Mouse (Mus musculus): ENCODE data around the gene Olfr228.
"Not testable (repeated sequence)": the region's sequence is repeated elsewhere in the genome, so short reads cannot be mapped to it uniquely, and the experiment has no call there.

Gene Olfr228

GRCm38 (mm10) chr2:86487286-86487685 lies at the start of gene Olfr228:
Gene Olfr228, minus strand, starts transcription at chr2:86487386.
- no peak for DNase-seq

- DNase-seq: peak in 1 of 2 experiments; percentile 10
Measured at GRCm38 (mm10) chr2:86530991-86531390, 43.8 kb upstream of the Olfr228 start.

- DNase-seq: no peak
Measured at GRCm38 (mm10) chr2:86508161-86508560, 21.0 kb upstream of the Olfr228 start, which contains the start of gene Olfr1076. Gene Olfr1076, plus strand, starts transcription at chr2:86508461.

- peak; percentile 28 to 54 for DNase-seq
Measured at GRCm38 (mm10) chr2:86464442-86465109, 22.6 kb downstream of the Olfr228 start.

- DNase-seq: no peak
Measured at GRCm38 (mm10) chr2:86460434-86460833, 26.8 kb downstream of the Olfr228 start.

GRCm38 (mm10) chr2:86456169-86456568 lies 31.0 kb downstream of the Olfr228 start, which contains the start of gene Olfr1066:
Gene Olfr1066, minus strand, starts transcription at chr2:86456269.
- DNase-seq: no peak

- not testable (repeated sequence) for DNase-seq
Measured at GRCm38 (mm10) chr2:86450491-86450890, 36.7 kb downstream of the Olfr228 start, which contains the start of gene Olfr1065. Gene Olfr1065, minus strand, starts transcription at chr2:86450591.

- not testable (repeated sequence) for DNase-seq
Measured at GRCm38 (mm10) chr2:86442101-86442500, 45.1 kb downstream of the Olfr228 start.
